In genomic region chr14:101927646-101928244, GRCm38 (mm10) we compare ENCODE assay signal across 15 mouse cellular contexts.
"Had no signal": no experiment of that assay in that cellular context is flagged by ENCODE, and none has a peak within 500 bp of the region (broad histone marks: within the 10 kb centered on the region; RNA-seq: fewer than 3 reads in every experiment).

No protein-coding gene starts in this region.

- DNase-seq: kidney, adult 11 months; kidney, adult 9 months; kidney, postnatal 10 days; left cerebral cortex, postnatal 4 days; lung, adult 2 months; lung, postnatal 36 days; midbrain, embryonic 14.5 days; right cerebral cortex, adult 18-20 months; right cerebral cortex, postnatal 25 days; thymus, postnatal 4 days had no signal

- H3K9me3 ChIP-seq: limb, embryonic 13.5 days; liver, embryonic 15.5 days had no signal

- H3K27ac ChIP-seq: layer of hippocampus, adult 2 months; limb, embryonic 13.5 days; liver, embryonic 15.5 days; stomach, postnatal 0 days had no signal

- H3K36me3 ChIP-seq: liver, embryonic 15.5 days had no signal

- H3K4me1 ChIP-seq: liver, embryonic 15.5 days had no signal

- H3K4me2 ChIP-seq: limb, embryonic 13.5 days; liver, embryonic 15.5 days had no signal

- H3K9ac ChIP-seq: limb, embryonic 13.5 days; liver, embryonic 15.5 days had no signal

- ATAC-seq: lung, postnatal 0 days had no signal

- H3K4me3 ChIP-seq: layer of hippocampus, adult 2 months; limb, embryonic 13.5 days; liver, embryonic 15.5 days had no signal

- H3K27me3 ChIP-seq: limb, embryonic 13.5 days; liver, embryonic 15.5 days had no signal
